Mouse (Mus musculus) kidney, adult 2 months (tissue): ENCODE data around the gene Sstr2.

Source experiments
- CTCF ChIP-seq: fragments of 200-500 bp; conservative IDR thresholded peaks from 2 replicates; pipeline ENCODE4 v1.5.1; 2011; ENCODE audit warnings: low read depth, mild to moderate bottlenecking, control low read depth, low read length, moderate library complexity, mixed read lengths; ENCODE audit not compliant: insufficient read depth, insufficient read length
- POLR2A ChIP-seq: fragments of 200-500 bp; IDR thresholded peaks from one replicate; pipeline ENCODE4 v1.6.1; 2011; ENCODE audit warnings: low read depth, low read length, control low read depth

GRCm38 (mm10) chr11:113631302-113631701 is 12.2 kb downstream of the Sstr2 start:
- TF ChIP-seq CTCF, result no peak
- no peak for TF ChIP-seq POLR2A
